ENCODE assay signal across 7 mouse cellular contexts in the genomic region with DNA sequence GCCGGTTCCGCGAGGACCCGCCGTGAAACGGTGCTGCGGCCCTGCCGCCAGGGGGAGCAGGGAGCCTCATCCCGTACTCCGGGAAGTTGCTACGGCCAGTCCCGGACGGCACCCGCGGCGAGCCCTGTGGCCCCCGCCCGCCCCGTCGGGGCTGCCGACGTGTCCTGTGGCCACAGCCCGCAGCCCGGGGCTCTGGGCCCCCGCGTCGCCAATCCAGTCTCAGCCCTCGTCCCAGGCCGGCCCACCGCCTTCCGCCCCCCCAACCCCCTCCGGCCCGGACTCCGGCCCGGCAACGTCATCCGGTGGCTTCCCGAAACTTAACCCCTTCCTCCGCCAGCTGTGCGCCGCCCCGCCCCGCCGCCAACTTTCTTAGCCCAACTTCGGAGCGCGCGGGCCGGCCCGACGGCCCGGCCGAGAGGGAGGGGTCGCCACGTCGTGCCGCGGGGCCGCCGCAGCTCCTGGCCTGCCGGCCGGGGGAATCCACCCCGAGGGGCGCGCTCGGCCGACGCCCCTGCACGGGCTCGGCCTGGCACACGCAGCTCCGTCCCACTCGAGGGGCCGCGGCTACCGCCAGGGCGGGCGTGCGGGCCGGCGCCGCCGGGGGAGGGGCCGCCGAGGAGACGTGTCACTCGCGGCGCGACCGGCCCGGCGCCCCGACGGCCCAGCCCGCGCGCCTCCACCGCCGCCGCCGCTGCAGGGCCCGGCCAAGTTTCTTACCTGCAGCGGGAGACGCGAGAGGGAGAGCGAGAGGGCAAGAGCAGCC. TPM values are rescaled to one million over a fixed set of nuclear protein-coding genes. Genes with fewer than 3 reads are reported as not detected.
A peak's percentile ranks its signal among the peaks of the same experiment; 100 is the strongest.
DNase-seq lines count a peak whose midpoint lies in the region; ATAC-seq and TF ChIP-seq lines count a peak whose summit lies in the region.

No protein-coding gene starts in this region.

- peak; percentile 22 for ATAC-seq in granulocyte monocyte progenitor cell, adult 5-6 weeks (replicated peaks; ENCODE audit: poor library complexity, severe bottlenecking)
- peak; percentile 58 for ATAC-seq in intestine, postnatal 0 days
- ATAC-seq in limb, embryonic 11.5 days (ENCODE audit: insufficient number of reproducible peaks, low FRiP score, low TSS enrichment, low read depth), result peak; percentile 21; the same call in 1 of the 2 replicates
- peak; percentile 41 for ATAC-seq in midbrain, embryonic 13.5 days

- H3K4me2 ChIP-seq in intestine, postnatal 0 days (replicated peaks; ENCODE audit: low read depth), result peak overlapping the region; percentile 81
- H3K4me2 ChIP-seq in limb, embryonic 11.5 days (ENCODE audit: low read depth, severe bottlenecking), result peak overlapping the region; percentile 75
- peak overlapping the region; percentile 66 for H3K4me2 ChIP-seq in midbrain, embryonic 13.5 days (replicated peaks)

- under 1% methylated on average over 107 of the region's 107 CpGs for WGBS in embryonic facial prominence, embryonic 10.5 days
- whole genome bisulfite sequencing in intestine, postnatal 0 days, result under 1% methylated on average over 77 of the region's 107 CpGs
- WGBS in limb, embryonic 11.5 days, result under 1% methylated on average over 41 of the region's 107 CpGs
- under 1% methylated on average over 83 of the region's 107 CpGs for WGBS in midbrain, embryonic 13.5 days
- WGBS in small intestine, adult 2 months, result under 1% methylated on average over 106 of the region's 107 CpGs

- H3K4me3 ChIP-seq in embryonic facial prominence, embryonic 10.5 days, result peak overlapping the region; percentile 92
- H3K4me3 ChIP-seq in intestine, postnatal 0 days (ENCODE audit: low read depth, low read length), result peak overlapping the region; percentile 99
- H3K4me3 ChIP-seq in limb, embryonic 11.5 days (ENCODE audit: low read depth, low read length), result peak overlapping the region; percentile 83
- H3K4me3 ChIP-seq in midbrain, embryonic 13.5 days (replicated peaks), result peak overlapping the region; percentile 87
- H3K4me3 ChIP-seq in small intestine, adult 2 months (ENCODE audit: low read depth, low read length), result peak overlapping the region; percentile 93

- H3K9ac ChIP-seq in intestine, postnatal 0 days (ENCODE audit: low read depth, low read length), result peak overlapping the region; percentile 97
- peak overlapping the region; percentile 87 for H3K9ac ChIP-seq in limb, embryonic 11.5 days (ENCODE audit: low read length)
- H3K9ac ChIP-seq in midbrain, embryonic 13.5 days (replicated peaks), result peak overlapping the region; percentile 82

- H3K9me3 ChIP-seq in embryonic facial prominence, embryonic 10.5 days, result no peaks in the 10 kb centered on the region
- no peaks in the 10 kb centered on the region for H3K9me3 ChIP-seq in intestine, postnatal 0 days (ENCODE audit: control insufficient read depth)
- H3K9me3 ChIP-seq in limb, embryonic 11.5 days (ENCODE audit: control insufficient read depth, low read length), result no peaks in the 10 kb centered on the region
- no peaks in the 10 kb centered on the region for H3K9me3 ChIP-seq in midbrain, embryonic 13.5 days

- peaks cover 26% of the 10 kb centered on the region for H3K4me1 ChIP-seq in embryonic facial prominence, embryonic 10.5 days
- peaks cover 15% of the 10 kb centered on the region; the same call in 1 of the 2 replicates for H3K4me1 ChIP-seq in intestine, postnatal 0 days (replicated peaks; ENCODE audit: control insufficient read depth, insufficient read depth, low read length)
- H3K4me1 ChIP-seq in limb, embryonic 11.5 days (ENCODE audit: control insufficient read depth, insufficient read depth, low read length), result peaks cover 2% of the 10 kb centered on the region; the same call in 1 of the 2 replicates
- H3K4me1 ChIP-seq in midbrain, embryonic 13.5 days (replicated peaks), result peaks cover 18% of the 10 kb centered on the region
- H3K4me1 ChIP-seq in small intestine, adult 2 months (ENCODE audit: control insufficient read depth, insufficient read depth, insufficient read length, low read length), result peaks cover 22% of the 10 kb centered on the region; the same call in 1 of the 2 replicates

- no peak; the same call in 1 of the 2 replicates for TF ChIP-seq POLR2A in small intestine, adult 2 months (IDR thresholded peaks at IDR 0.05; ENCODE audit: low read depth, low read length)

- H3K27me3 ChIP-seq in embryonic facial prominence, embryonic 10.5 days (replicated peaks; ENCODE audit: low read depth, poor library complexity, severe bottlenecking), result no peaks in the 10 kb centered on the region
- H3K27me3 ChIP-seq in intestine, postnatal 0 days (replicated peaks; ENCODE audit: control insufficient read depth, insufficient read depth, low read length), result no peaks in the 10 kb centered on the region
- no peaks in the 10 kb centered on the region for H3K27me3 ChIP-seq in limb, embryonic 11.5 days (ENCODE audit: control insufficient read depth, insufficient read depth, low read length)
- no peaks in the 10 kb centered on the region for H3K27me3 ChIP-seq in midbrain, embryonic 13.5 days
- no peaks in the 10 kb centered on the region for H3K27me3 ChIP-seq in small intestine, adult 2 months (ENCODE audit: control insufficient read depth, insufficient read depth, low read length)

- TF ChIP-seq CTCF in intestine, postnatal 0 days (IDR thresholded peaks at IDR 0.05; ENCODE audit: low read depth), result peak; percentile 93
- TF ChIP-seq CTCF in small intestine, adult 2 months (IDR thresholded peaks at IDR 0.05; ENCODE audit: extremely low read depth, insufficient read length, insufficient replicate concordance, low read depth, low read length), result peak; percentile 77

- peak overlapping the region; percentile 92 for H3K27ac ChIP-seq in embryonic facial prominence, embryonic 10.5 days (replicated peaks)
- peak overlapping the region; percentile 100 for H3K27ac ChIP-seq in intestine, postnatal 0 days (ENCODE audit: low read depth, low read length)
- peak overlapping the region; percentile 89 for H3K27ac ChIP-seq in limb, embryonic 11.5 days (replicated peaks; ENCODE audit: low read depth, low read length)
- peak overlapping the region; percentile 85 for H3K27ac ChIP-seq in midbrain, embryonic 13.5 days
- H3K27ac ChIP-seq in small intestine, adult 2 months (ENCODE audit: insufficient read depth, low read depth, low read length), result peak overlapping the region; percentile 85

- peaks cover 19% of the 10 kb centered on the region; the same call in 1 of the 2 replicates for H3K36me3 ChIP-seq in embryonic facial prominence, embryonic 10.5 days (replicated peaks)
- H3K36me3 ChIP-seq in intestine, postnatal 0 days (ENCODE audit: control insufficient read depth, insufficient read depth), result 0 out of 2 replicates have a peak, but pooled peaks cover 6% of the 10 kb centered on the region
- H3K36me3 ChIP-seq in limb, embryonic 11.5 days (ENCODE audit: control insufficient read depth, insufficient read depth, low read length), result no peaks in the 10 kb centered on the region
- no peaks in the 10 kb centered on the region for H3K36me3 ChIP-seq in midbrain, embryonic 13.5 days
- peaks cover 5% of the 10 kb centered on the region for H3K36me3 ChIP-seq in small intestine, adult 2 months (ENCODE audit: control insufficient read depth, insufficient read depth, low read length)

- DNase-seq in adrenal gland, postnatal 14 days, result peak; percentile 92
- peak; percentile 87 for DNase-seq in embryonic facial prominence, embryonic 10.5 days (ENCODE audit: low spot score)
- DNase-seq in limb, embryonic 11.5 days (ENCODE audit: low spot score), result peak; percentile 87

RNA-seq across cellular contexts. Expression of a gene that starts 0.6 kb away (rescaled TPM):
- total RNA-seq in adrenal gland, postnatal 14 days (2021), result 174 and 205 TPM in 2 replicates
- 50.7 and 57.8 TPM in 2 replicates for polyA plus RNA-seq in embryonic facial prominence, embryonic 10.5 days (2016; fragmentation: Nextera tagmentation; extraction: Ambion mirVana)
- total RNA-seq in granulocyte monocyte progenitor cell, adult 5-6 weeks (2014; fragmentation: Nextera tagmentation), result 177 and 252 TPM in 2 replicates
- 193 and 228 TPM in 2 replicates for total RNA-seq in granulocyte monocyte progenitor cell, adult 5-6 weeks (2017)
- 156 and 166 TPM in 2 replicates for polyA plus RNA-seq in intestine, postnatal 0 days (2015; fragmentation: Nextera tagmentation; extraction: Ambion mirVana)
- 57.0 and 68.1 TPM in 2 replicates for polyA plus RNA-seq in limb, embryonic 11.5 days (2014; fragmentation: Nextera tagmentation; extraction: Ambion mirVana)
- polyA plus RNA-seq in midbrain, embryonic 13.5 days (2015; fragmentation: Nextera tagmentation; extraction: Ambion mirVana), result 28.2 and 33.5 TPM in 2 replicates
- polyA plus RNA-seq in small intestine, adult 2 months (2012; rRNA removed), result 82.7 and 144 TPM in 2 replicates

RNA-seq across cellular contexts. Expression of a gene that starts 22.4 kb away (rescaled TPM):
- not detected in 2 replicates for total RNA-seq in adrenal gland, postnatal 14 days (2021)
- polyA plus RNA-seq in embryonic facial prominence, embryonic 10.5 days (2016; fragmentation: Nextera tagmentation; extraction: Ambion mirVana), result not detected in 2 replicates
- not detected in 2 replicates for total RNA-seq in granulocyte monocyte progenitor cell, adult 5-6 weeks (2014; fragmentation: Nextera tagmentation)
- total RNA-seq in granulocyte monocyte progenitor cell, adult 5-6 weeks (2017), result not detected in 2 replicates
- polyA plus RNA-seq in intestine, postnatal 0 days (2015; fragmentation: Nextera tagmentation; extraction: Ambion mirVana), result not detected in 2 replicates
- not detected in 2 replicates for polyA plus RNA-seq in limb, embryonic 11.5 days (2014; fragmentation: Nextera tagmentation; extraction: Ambion mirVana)
- polyA plus RNA-seq in midbrain, embryonic 13.5 days (2015; fragmentation: Nextera tagmentation; extraction: Ambion mirVana), result not detected in 2 replicates
- not detected in 2 replicates for polyA plus RNA-seq in small intestine, adult 2 months (2012; rRNA removed)

Comparison
In these comparisons a context has a peak if more than half of its experiments do, and no peak if none do; other contexts are left out.
1. Peak in every context shown above with its lines: DNase-seq, ATAC-seq, H3K4me3 ChIP-seq and H3K27ac ChIP-seq.